Mouse (Mus musculus): ENCODE data around the gene Smpd3. TPM values are rescaled to one million over a fixed set of nuclear protein-coding genes. Genes with fewer than 3 reads are reported as not detected.

Smpd3 gene
- polyA plus RNA-seq, 1 experiment, result 1.1 TPM

GRCm38 (mm10) chr8:106292484-106293396 is 45.0 kb downstream of the Smpd3 start:
- Histone ChIP-seq H3K4me1 (ENCODE audit: control insufficient read depth, insufficient read depth, low read length) (no peaks in the 10 kb centered on the region), H3K27me3 (replicated peaks; ENCODE audit: control insufficient read depth, insufficient read depth, low read length) (no peaks in the 10 kb centered on the region), H3K4me3 (ENCODE audit: insufficient read depth, low read depth, low read length) (no peak overlapping the region), H3K27ac (ENCODE audit: insufficient read depth, low read depth, low read length) (no peak overlapping the region), H3K36me3 (ENCODE audit: control insufficient read depth, insufficient read depth, low read length) (no peaks in the 10 kb centered on the region)
- 79% methylated on average over 20 of the region's 20 CpGs for WGBS
- no peak for DNase-seq
- TF ChIP-seq POLR2A (IDR thresholded peaks at IDR 0.05; ENCODE audit: low read depth, low read length) (no peak), CTCF (conservative IDR thresholded peaks at IDR 0.05; ENCODE audit: insufficient read depth, insufficient read length, low read depth, low read length) (no peak)

- no peak for TF ChIP-seq CTCF (conservative IDR thresholded peaks at IDR 0.05; ENCODE audit: insufficient read depth, insufficient read length, low read depth, low read length)
- TF ChIP-seq POLR2A (IDR thresholded peaks at IDR 0.05; ENCODE audit: low read depth, low read length), result no peak
- DNase-seq, result no peak
- Histone ChIP-seq H3K4me1 (ENCODE audit: control insufficient read depth, insufficient read depth, low read length) (no peaks in the 10 kb centered on the region), H3K4me3 (ENCODE audit: insufficient read depth, low read depth, low read length) (no peak overlapping the region), H3K36me3 (ENCODE audit: control insufficient read depth, insufficient read depth, low read length) (no peaks in the 10 kb centered on the region), H3K27ac (ENCODE audit: insufficient read depth, low read depth, low read length) (no peak overlapping the region), H3K27me3 (replicated peaks; ENCODE audit: control insufficient read depth, insufficient read depth, low read length) (no peaks in the 10 kb centered on the region)
- 59% methylated on average over 7 of the region's 7 CpGs for WGBS
Measured at GRCm38 (mm10) chr8:106289464-106289863, 48.3 kb downstream of the Smpd3 start.

GRCm38 (mm10) chr8:106288732-106289131 is 49.1 kb downstream of the Smpd3 start:
- H3K4me3 ChIP-seq (ENCODE audit: insufficient read depth, low read depth, low read length), result no peak overlapping the region
- H3K4me1 ChIP-seq (ENCODE audit: control insufficient read depth, insufficient read depth, low read length), result no peaks in the 10 kb centered on the region
- no peaks in the 10 kb centered on the region for H3K36me3 ChIP-seq (ENCODE audit: control insufficient read depth, insufficient read depth, low read length)
- 61% methylated on average over 2 of the region's 3 CpGs for WGBS
- DNase-seq, result no peak
- no peaks in the 10 kb centered on the region for H3K27me3 ChIP-seq (replicated peaks; ENCODE audit: control insufficient read depth, insufficient read depth, low read length)
- no peak for TF ChIP-seq POLR2A (IDR thresholded peaks at IDR 0.05; ENCODE audit: low read depth, low read length)
- TF ChIP-seq CTCF (conservative IDR thresholded peaks at IDR 0.05; ENCODE audit: insufficient read depth, insufficient read length, low read depth, low read length), result no peak
- H3K27ac ChIP-seq (ENCODE audit: insufficient read depth, low read depth, low read length), result no peak overlapping the region

GRCm38 (mm10) chr8:106287445-106287844 is 50.3 kb downstream of the Smpd3 start:
- no peak overlapping the region for H3K27ac ChIP-seq (ENCODE audit: insufficient read depth, low read depth, low read length)
- TF ChIP-seq POLR2A (IDR thresholded peaks at IDR 0.05; ENCODE audit: low read depth, low read length) (no peak), CTCF (conservative IDR thresholded peaks at IDR 0.05; ENCODE audit: insufficient read depth, insufficient read length, low read depth, low read length) (no peak)
- H3K4me1 ChIP-seq (ENCODE audit: control insufficient read depth, insufficient read depth, low read length), result no peaks in the 10 kb centered on the region
- 30% methylated on average over 2 of the region's 2 CpGs for WGBS
- no peaks in the 10 kb centered on the region for H3K36me3 ChIP-seq (ENCODE audit: control insufficient read depth, insufficient read depth, low read length)
- no peaks in the 10 kb centered on the region for H3K27me3 ChIP-seq (replicated peaks; ENCODE audit: control insufficient read depth, insufficient read depth, low read length)
- DNase-seq, result no peak
- H3K4me3 ChIP-seq (ENCODE audit: insufficient read depth, low read depth, low read length), result no peak overlapping the region

GRCm38 (mm10) chr8:106280844-106281243 is 56.9 kb downstream of the Smpd3 start:
- Histone ChIP-seq H3K4me1 (ENCODE audit: control insufficient read depth, insufficient read depth, low read length) (no peaks in the 10 kb centered on the region), H3K27me3 (replicated peaks; ENCODE audit: control insufficient read depth, insufficient read depth, low read length) (no peaks in the 10 kb centered on the region), H3K36me3 (ENCODE audit: control insufficient read depth, insufficient read depth, low read length) (no peaks in the 10 kb centered on the region), H3K4me3 (ENCODE audit: insufficient read depth, low read depth, low read length) (no peak overlapping the region), H3K27ac (ENCODE audit: insufficient read depth, low read depth, low read length) (no peak overlapping the region)
- TF ChIP-seq POLR2A (IDR thresholded peaks at IDR 0.05; ENCODE audit: low read depth, low read length) (no peak), CTCF (conservative IDR thresholded peaks at IDR 0.05; ENCODE audit: insufficient read depth, insufficient read length, low read depth, low read length) (no peak)
- WGBS, result 46% methylated on average over 4 of the region's 4 CpGs
- no peak for DNase-seq

- Histone ChIP-seq H3K27ac (ENCODE audit: insufficient read depth, low read depth, low read length) (no peak overlapping the region), H3K4me3 (ENCODE audit: insufficient read depth, low read depth, low read length) (no peak overlapping the region), H3K4me1 (ENCODE audit: control insufficient read depth, insufficient read depth, low read length) (no peaks in the 10 kb centered on the region), H3K36me3 (ENCODE audit: control insufficient read depth, insufficient read depth, low read length) (no peaks in the 10 kb centered on the region), H3K27me3 (replicated peaks; ENCODE audit: control insufficient read depth, insufficient read depth, low read length) (no peaks in the 10 kb centered on the region)
- 57% methylated on average over 5 of the region's 5 CpGs for WGBS
- TF ChIP-seq POLR2A (IDR thresholded peaks at IDR 0.05; ENCODE audit: low read depth, low read length) (no peak), CTCF (conservative IDR thresholded peaks at IDR 0.05; ENCODE audit: insufficient read depth, insufficient read length, low read depth, low read length) (no peak)
- no peak for DNase-seq
Measured at GRCm38 (mm10) chr8:106280154-106280553, 57.6 kb downstream of the Smpd3 start.

GRCm38 (mm10) chr8:106278367-106279042 is 59.3 kb downstream of the Smpd3 start:
- DNase-seq, result no peak
- Histone ChIP-seq H3K36me3 (ENCODE audit: control insufficient read depth, insufficient read depth, low read length) (no peaks in the 10 kb centered on the region), H3K4me1 (ENCODE audit: control insufficient read depth, insufficient read depth, low read length) (no peaks in the 10 kb centered on the region), H3K27me3 (replicated peaks; ENCODE audit: control insufficient read depth, insufficient read depth, low read length) (no peaks in the 10 kb centered on the region), H3K27ac (ENCODE audit: insufficient read depth, low read depth, low read length) (no peak overlapping the region), H3K4me3 (ENCODE audit: insufficient read depth, low read depth, low read length) (no peak overlapping the region)
- 85% methylated on average over 11 of the region's 11 CpGs for WGBS
- TF ChIP-seq CTCF (conservative IDR thresholded peaks at IDR 0.05; ENCODE audit: insufficient read depth, insufficient read length, low read depth, low read length), result no peak; the same call in 1 of the 2 replicates
- TF ChIP-seq POLR2A (IDR thresholded peaks at IDR 0.05; ENCODE audit: low read depth, low read length), result no peak

Measured in kidney, adult 2 months (tissue).